7 mouse cellular contexts compared by ENCODE assay signal in genomic region chr16:17553910-17554685, GRCm38 (mm10). TPM values are rescaled to one million over a fixed set of nuclear protein-coding genes. Genes with fewer than 3 reads are reported as not detected.
DNase-seq lines count a peak whose midpoint lies in the region; ATAC-seq and TF ChIP-seq lines count a peak whose summit lies in the region.

No protein-coding gene starts in this region.

- peak overlapping the region; percentile 70 for H3K9ac ChIP-seq in heart, embryonic 13.5 days

- ATAC-seq in G1E (ENCODE audit: extremely low read depth, insufficient number of reproducible peaks, low FRiP score, poor library complexity, severe bottlenecking) = peak; percentile 96
- peak; percentile 87 for ATAC-seq in heart, embryonic 13.5 days (ENCODE audit: extremely low read depth, insufficient number of reproducible peaks, low FRiP score, low TSS enrichment)
- peak; percentile 80 for ATAC-seq in megakaryocyte, adult 5-6 weeks (ENCODE audit: poor library complexity, severe bottlenecking)

- peaks cover 27% of the 10 kb centered on the region for H3K27me3 ChIP-seq in G1E (ENCODE audit: insufficient read depth, low read length)
- peaks cover 4% of the 10 kb centered on the region; the same call in 1 of the 2 replicates for H3K27me3 ChIP-seq in heart, embryonic 13.5 days (replicated peaks)

- H3K9me3 ChIP-seq in G1E (replicated peaks) = no peaks in the 10 kb centered on the region
- no peaks in the 10 kb centered on the region for H3K9me3 ChIP-seq in heart, embryonic 13.5 days

- peak overlapping the region; percentile 71 for H3K4me2 ChIP-seq in heart, embryonic 13.5 days

- H3K4me1 ChIP-seq in G1E (ENCODE audit: insufficient read depth, low read depth, low read length) = peaks cover 43% of the 10 kb centered on the region
- peaks cover 40% of the 10 kb centered on the region for H3K4me1 ChIP-seq in heart, embryonic 13.5 days

- no peak for TF ChIP-seq POLR2A in brain, embryonic 14.5 days (IDR thresholded peaks at IDR 0.05; ENCODE audit: borderline replicate concordance, extremely low read depth, insufficient read depth, insufficient read length, poor library complexity, severe bottlenecking)

- peak overlapping the region; percentile 71 for H3K4me3 ChIP-seq in G1E (ENCODE audit: low read depth, low read length)
- peak overlapping the region; percentile 44 for H3K4me3 ChIP-seq in heart, embryonic 13.5 days

- no peaks in the 10 kb centered on the region for H3K36me3 ChIP-seq in G1E (replicated peaks)
- no peaks in the 10 kb centered on the region for H3K36me3 ChIP-seq in heart, embryonic 13.5 days

- 6% methylated on average over 18 of the region's 18 CpGs for WGBS in heart, embryonic 13.5 days

- TF ChIP-seq CTCF in G1E (IDR thresholded peaks at IDR 0.05; ENCODE audit: low read depth, low read length) = no peak
- no peak for TF ChIP-seq CTCF in brain, embryonic 14.5 days (IDR thresholded peaks at IDR 0.05; ENCODE audit: borderline replicate concordance, extremely low read depth, insufficient read depth, insufficient read length)

- DNase-seq in G1E (ENCODE audit: low spot score) = peak; percentile 96
- DNase-seq in brain, embryonic 14.5 days (ENCODE audit: low read depth) = peak; percentile 78
- DNase-seq in kidney, postnatal 14 days = peak; percentile 82
- DNase-seq in spleen, postnatal 36 days (ENCODE audit: low spot score in 2 of 2) = peak; percentile 65 to 73
- no peak for DNase-seq in left cerebral cortex, adult 11 months (ENCODE audit: low spot score)

- H3K27ac ChIP-seq in heart, embryonic 13.5 days (replicated peaks) = peak overlapping the region; percentile 87

RNA-seq across cellular contexts. Expression of gene Lrrc74b, which starts 6.9 kb away (rescaled TPM):
- total RNA-seq in G1E (2014; fragmentation: Nextera tagmentation) (0.53 TPM in 1 of 2 replicates, not detected in the other), G1E (2017) (0.17 and 0.33 TPM in 2 replicates)
- 0.03 TPM in 1 of 2 replicates, not detected in the other for polyA plus RNA-seq in G1E (2012)
- 0.47 and 0.78 TPM in 2 replicates for polyA plus RNA-seq in brain, embryonic 14.5 days (2012; rRNA removed)
- polyA plus RNA-seq in heart, embryonic 13.5 days (2015; fragmentation: Nextera tagmentation; extraction: Ambion mirVana) = 0.19 TPM in 2 replicates
- not detected in 2 replicates for total RNA-seq in megakaryocyte, adult 5-6 weeks (2015)
- total RNA-seq in megakaryocyte, adult 5-6 weeks (2017) = not detected in 2 replicates

RNA-seq across cellular contexts. Expression of gene P2rx6, which starts 7.6 kb away (rescaled TPM):
- not detected in 2 replicates for total RNA-seq in G1E (2014; fragmentation: Nextera tagmentation)
- 0.11 and 0.12 TPM in 2 replicates for total RNA-seq in G1E (2017)
- not detected in 2 replicates for polyA plus RNA-seq in G1E (2012)
- polyA plus RNA-seq in brain, embryonic 14.5 days (2012; rRNA removed) = 1.4 and 1.8 TPM in 2 replicates
- 0.65 and 0.79 TPM in 2 replicates for polyA plus RNA-seq in heart, embryonic 13.5 days (2015; fragmentation: Nextera tagmentation; extraction: Ambion mirVana)
- not detected in 2 replicates for total RNA-seq in megakaryocyte, adult 5-6 weeks (2015)
- total RNA-seq in megakaryocyte, adult 5-6 weeks (2017) = not detected in 2 replicates

RNA-seq across cellular contexts. Expression of gene Thap7, which starts 23.2 kb away (rescaled TPM):
- total RNA-seq in G1E (2014; fragmentation: Nextera tagmentation) (11.7 and 22.5 TPM in 2 replicates), G1E (2017) (38.1 and 54.1 TPM in 2 replicates)
- polyA plus RNA-seq in G1E (2012) = 148 and 183 TPM in 2 replicates
- 75.1 and 103 TPM in 2 replicates for polyA plus RNA-seq in brain, embryonic 14.5 days (2012; rRNA removed)
- polyA plus RNA-seq in heart, embryonic 13.5 days (2015; fragmentation: Nextera tagmentation; extraction: Ambion mirVana) = 31.7 and 35.4 TPM in 2 replicates
- 8.9 and 14.9 TPM in 2 replicates for total RNA-seq in megakaryocyte, adult 5-6 weeks (2015)
- total RNA-seq in megakaryocyte, adult 5-6 weeks (2017) = 19.1 and 29.2 TPM in 2 replicates

RNA-seq across cellular contexts. Expression of gene Slc7a4, which starts 28.9 kb away (rescaled TPM):
- not detected in 2 replicates for total RNA-seq in G1E (2014; fragmentation: Nextera tagmentation)
- 0.05 TPM in 1 of 2 replicates, not detected in the other for total RNA-seq in G1E (2017)
- polyA plus RNA-seq in G1E (2012) = not detected in 2 replicates
- 27.5 and 38.6 TPM in 2 replicates for polyA plus RNA-seq in brain, embryonic 14.5 days (2012; rRNA removed)
- 8.9 and 9.8 TPM in 2 replicates for polyA plus RNA-seq in heart, embryonic 13.5 days (2015; fragmentation: Nextera tagmentation; extraction: Ambion mirVana)
- total RNA-seq in megakaryocyte, adult 5-6 weeks (2015) = not detected in 2 replicates
- total RNA-seq in megakaryocyte, adult 5-6 weeks (2017) = 0.40 TPM in 1 of 2 replicates, not detected in the other

RNA-seq across cellular contexts. Expression of gene Lztr1, which starts 45.6 kb away (rescaled TPM):
- total RNA-seq in G1E (2014; fragmentation: Nextera tagmentation) = 48.4 and 78.0 TPM in 2 replicates
- total RNA-seq in G1E (2017) = 54.7 and 58.5 TPM in 2 replicates
- polyA plus RNA-seq in G1E (2012) = 35.9 and 42.5 TPM in 2 replicates
- 309 and 395 TPM in 2 replicates for polyA plus RNA-seq in brain, embryonic 14.5 days (2012; rRNA removed)
- 49.9 and 55.7 TPM in 2 replicates for polyA plus RNA-seq in heart, embryonic 13.5 days (2015; fragmentation: Nextera tagmentation; extraction: Ambion mirVana)
- 19.2 and 27.7 TPM in 2 replicates for total RNA-seq in megakaryocyte, adult 5-6 weeks (2015)
- total RNA-seq in megakaryocyte, adult 5-6 weeks (2017) = 38.1 and 49.8 TPM in 2 replicates
